Mouse (Mus musculus): Measurements from ENCODE around the gene Gm13288.
"Not testable (repeated sequence)": the region's sequence is repeated elsewhere in the genome, so short reads cannot be mapped to it uniquely, and the experiment has no call there.

DNA sequence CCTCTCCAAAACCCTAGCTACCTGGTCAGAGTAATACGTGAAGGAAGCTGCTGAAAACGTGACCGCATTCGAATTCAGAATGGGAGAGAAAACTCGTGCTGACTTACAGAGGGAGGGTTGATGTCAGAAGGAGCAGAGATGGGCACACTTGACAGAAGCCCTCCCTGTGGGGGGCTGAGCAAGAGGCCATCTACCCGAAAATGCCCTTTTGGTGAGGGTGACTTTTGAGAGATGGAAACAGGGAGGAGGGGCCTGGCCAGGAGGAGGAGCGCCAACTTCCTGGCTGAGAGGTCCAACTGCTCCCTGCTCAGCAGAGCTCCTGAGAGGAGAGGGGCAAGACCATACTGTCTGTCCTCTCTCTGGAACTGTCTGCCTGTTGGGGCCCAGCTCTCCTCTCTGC is 23.5 kb upstream of the Gm13288 start, which contains the start of gene Ifnz:
- TF ChIP-seq GATA1, TAL1 (IDR thresholded peaks at IDR 0.05; ENCODE audit: low read length): not testable (repeated sequence)

Data from erythroblast, embryonic 14.5 days (primary cell).